Mouse (Mus musculus): ENCODE results near the gene Atp6v0a1.

The Atp6v0a1 gene

GRCm38 (mm10) chr11:101027121-101027520 lies 17.9 kb downstream of the Atp6v0a1 start:
- no peak for DNase-seq (ENCODE audit: low read depth, low spot score)

- no peak for DNase-seq (ENCODE audit: low read depth, low spot score)
Measured at GRCm38 (mm10) chr11:101029320-101029719, 20.1 kb downstream of the Atp6v0a1 start.

GRCm38 (mm10) chr11:101030136-101030807 lies 21.0 kb downstream of the Atp6v0a1 start:
- DNase-seq (ENCODE audit: low read depth, low spot score): no peak

GRCm38 (mm10) chr11:101030808-101031156 lies 21.5 kb downstream of the Atp6v0a1 start:
- no peak for DNase-seq (ENCODE audit: low read depth, low spot score)

GRCm38 (mm10) chr11:101031470-101031869 lies 22.2 kb downstream of the Atp6v0a1 start:
- no peak for DNase-seq (ENCODE audit: low read depth, low spot score)

GRCm38 (mm10) chr11:101033856-101034500 lies 24.7 kb downstream of the Atp6v0a1 start:
- no peak for DNase-seq (ENCODE audit: low read depth, low spot score)

- peak; percentile 41 for DNase-seq (ENCODE audit: low read depth, low spot score)
Measured at GRCm38 (mm10) chr11:101034614-101035327, 25.5 kb downstream of the Atp6v0a1 start.

GRCm38 (mm10) chr11:101035328-101035695 lies 26.1 kb downstream of the Atp6v0a1 start:
- no peak for DNase-seq (ENCODE audit: low read depth, low spot score)

- no peak for DNase-seq (ENCODE audit: low read depth, low spot score)
Measured at GRCm38 (mm10) chr11:101037795-101038194, 28.5 kb downstream of the Atp6v0a1 start.

- no peak for DNase-seq (ENCODE audit: low read depth, low spot score)
Measured at GRCm38 (mm10) chr11:101045826-101046225, 36.6 kb downstream of the Atp6v0a1 start.

- DNase-seq (ENCODE audit: low read depth, low spot score): no peak
Measured at GRCm38 (mm10) chr11:101046440-101046839, 37.2 kb downstream of the Atp6v0a1 start.

GRCm38 (mm10) chr11:101047502-101047901 lies 38.2 kb downstream of the Atp6v0a1 start:
- no peak for DNase-seq (ENCODE audit: low read depth, low spot score)

GRCm38 (mm10) chr11:101050359-101050758 lies 41.1 kb downstream of the Atp6v0a1 start:
- DNase-seq (ENCODE audit: low read depth, low spot score): no peak

GRCm38 (mm10) chr11:101051051-101051493 lies 41.8 kb downstream of the Atp6v0a1 start:
- DNase-seq (ENCODE audit: low read depth, low spot score): no peak

- DNase-seq (ENCODE audit: low read depth, low spot score): no peak
Measured at GRCm38 (mm10) chr11:101051617-101052016, 42.4 kb downstream of the Atp6v0a1 start.

GRCm38 (mm10) chr11:101052751-101053473 lies 43.7 kb downstream of the Atp6v0a1 start:
- no peak for DNase-seq (ENCODE audit: low read depth, low spot score)

- DNase-seq (ENCODE audit: low read depth, low spot score): no peak
Measured at GRCm38 (mm10) chr11:101053974-101054373, 44.7 kb downstream of the Atp6v0a1 start.

- DNase-seq (ENCODE audit: low read depth, low spot score): no peak
Measured at GRCm38 (mm10) chr11:101055418-101055817, 46.2 kb downstream of the Atp6v0a1 start.

- no peak for DNase-seq (ENCODE audit: low read depth, low spot score)
Measured at GRCm38 (mm10) chr11:101056885-101057284, 47.6 kb downstream of the Atp6v0a1 start.

GRCm38 (mm10) chr11:101057860-101058259 lies 48.6 kb downstream of the Atp6v0a1 start:
- DNase-seq (ENCODE audit: low read depth, low spot score): no peak

- no peak for DNase-seq (ENCODE audit: low read depth, low spot score)
Measured at GRCm38 (mm10) chr11:101058726-101059125, 49.5 kb downstream of the Atp6v0a1 start.

- no peak for DNase-seq (ENCODE audit: low read depth, low spot score)
Measured at GRCm38 (mm10) chr11:101059473-101059872, 50.2 kb downstream of the Atp6v0a1 start.

All from telencephalon, adult 2 months (tissue).